Mouse (Mus musculus) midbrain, embryonic 12.5 days (tissue): ENCODE measurements around the gene Tti1. TPM values are rescaled to one million over a fixed set of nuclear protein-coding genes. Genes with fewer than 3 reads are reported as not detected.

Experiments used
- ATAC-seq: fragments of 200-750 bp; cut with Nextera tagmentation; 2 replicates; pipeline ENCODE4 v1.8.0; 2017; ENCODE audit warnings: low read depth, moderate TSS enrichment, moderate library complexity; ENCODE audit not compliant: low FRiP score
- H3K27ac ChIP-seq: fragments of 300-500 bp; sonication (generic); replicated peaks from 2 replicates; pipeline ENCODE4 v1.5.1; 2016; ENCODE audit warnings: mild to moderate bottlenecking
- H3K27me3 ChIP-seq: fragments of 300-500 bp; sonication (generic); 2 replicates; pipeline ENCODE4 v1.6.1; 2016; ENCODE audit warnings: mild to moderate bottlenecking
- H3K36me3 ChIP-seq: fragments of 300-500 bp; sonication (generic); 2 replicates; pipeline ENCODE4 v1.6.1; 2016
- H3K4me1 ChIP-seq: fragments of 300-500 bp; sonication (generic); 2 replicates; pipeline ENCODE4 v1.6.1; 2016
- H3K4me2 ChIP-seq: fragments of 300-500 bp; sonication (generic); replicated peaks from 2 replicates; pipeline ENCODE4 v1.6.1; 2016; ENCODE audit warnings: mild to moderate bottlenecking, moderate library complexity
- H3K4me3 ChIP-seq: fragments of 300-500 bp; sonication (generic); 2 replicates; pipeline ENCODE4 v1.5.1; 2016; ENCODE audit warnings: mild to moderate bottlenecking
- H3K9ac ChIP-seq: fragments of 300-500 bp; sonication (generic); replicated peaks from 2 replicates; pipeline ENCODE4 v1.6.1; 2016; ENCODE audit warnings: mild to moderate bottlenecking, moderate library complexity
- H3K9me3 ChIP-seq: fragments of 300-500 bp; sonication (generic); 2 replicates; pipeline ENCODE4 v1.6.1; 2016; ENCODE audit warnings: mild to moderate bottlenecking
- WGBS: fragments of 180-500 bp; shearing (Covaris S2); methylation state at CpG from one replicate; pipeline ENCODE4 v1.1.7; 2016; 5-methylcytosine and 5-hydroxymethylcytosine counted together
- polyA plus RNA-seq: library from polyadenylated mRNA; unstranded; fragments of >200 nt; fragmentation: Nextera tagmentation; extraction: Ambion mirVana; gene quantifications from 2 replicates; pipeline ENCODE4 v1.2.1, GENCODE M21; 2016

Tti1 gene
- polyA plus RNA-seq, 1 experiment from 2014 or later = 29.3 TPM

DNA sequence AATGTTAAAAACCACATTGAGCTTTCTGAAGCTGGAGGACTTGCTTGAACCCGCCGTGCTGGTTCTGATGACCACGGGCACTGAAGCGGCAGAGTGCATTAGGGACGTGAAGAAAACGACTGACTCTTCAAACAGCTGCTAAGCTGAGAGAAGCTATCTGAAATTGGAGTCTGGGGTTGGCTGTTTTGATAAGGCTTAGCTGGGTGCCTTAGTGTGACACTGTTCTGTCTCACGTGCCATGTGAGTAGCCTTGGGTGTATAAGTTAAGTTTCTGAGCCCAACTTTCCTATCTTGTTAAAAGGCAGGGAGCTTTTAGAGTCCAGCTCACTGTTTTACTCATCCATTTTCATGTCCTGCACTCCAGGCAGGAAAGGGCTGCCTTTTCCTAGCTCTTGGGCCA lies 8.7 kb upstream of the Tti1 start:
- no peak overlapping the region for H3K4me3 ChIP-seq
- peaks cover 39% of the 10 kb centered on the region for H3K36me3 ChIP-seq
- H3K27ac ChIP-seq = no peak overlapping the region
- no peak for ATAC-seq
- H3K4me1 ChIP-seq = no peaks in the 10 kb centered on the region
- H3K4me2 ChIP-seq = no peak overlapping the region
- H3K9me3 ChIP-seq = no peaks in the 10 kb centered on the region
- no peaks in the 10 kb centered on the region for H3K27me3 ChIP-seq
- no peak overlapping the region for H3K9ac ChIP-seq
- 87% methylated on average over 7 of the region's 7 CpGs for WGBS

DNA sequence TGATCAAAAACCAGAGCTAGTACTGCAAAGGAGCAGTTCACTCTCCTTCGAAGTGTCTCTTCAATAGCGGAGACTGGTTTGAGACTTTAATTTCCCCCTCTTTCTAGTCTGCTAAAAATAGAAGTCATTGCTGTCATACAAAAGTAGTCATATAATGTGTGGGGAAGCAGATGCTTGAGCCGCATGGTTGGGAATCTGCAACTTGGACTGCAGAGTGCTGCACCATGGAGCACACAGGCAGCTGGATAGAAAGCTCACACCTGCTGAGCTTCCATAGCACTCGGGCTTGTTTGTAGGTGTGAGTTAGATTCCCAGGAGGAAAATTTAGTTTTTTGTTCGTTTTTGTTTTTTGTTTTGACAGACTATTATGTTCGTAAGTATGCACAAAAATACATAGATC lies 8.2 kb upstream of the Tti1 start:
- Histone ChIP-seq H3K27ac (no peak overlapping the region), H3K27me3 (no peaks in the 10 kb centered on the region), H3K4me3 (no peak overlapping the region), H3K9me3 (no peaks in the 10 kb centered on the region), H3K4me1 (peaks cover 4% of the 10 kb centered on the region), H3K4me2 (no peak overlapping the region), H3K36me3 (peaks cover 37% of the 10 kb centered on the region), H3K9ac (no peak overlapping the region)
- 93% methylated on average over 6 of the region's 6 CpGs for whole genome bisulfite sequencing
- no peak for ATAC-seq

DNA sequence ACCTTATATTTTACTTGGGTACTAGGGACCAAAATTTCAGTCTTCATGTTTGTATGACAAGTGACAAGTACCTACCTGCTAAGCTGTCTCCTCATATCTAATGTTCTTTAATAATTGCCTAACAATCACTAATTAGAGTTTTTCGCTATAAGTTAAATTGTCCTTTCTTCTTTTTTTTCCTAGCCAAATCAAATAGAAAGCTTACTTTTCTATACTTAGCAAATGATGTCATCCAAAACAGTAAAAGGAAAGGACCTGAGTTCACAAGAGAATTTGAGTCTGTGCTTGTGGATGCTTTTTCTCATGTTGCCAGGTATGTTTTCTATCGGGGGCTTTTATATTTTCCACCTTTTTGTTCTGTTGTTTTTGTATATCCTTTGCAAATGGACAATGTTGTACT lies 7.6 kb upstream of the Tti1 start:
- no peak overlapping the region for H3K4me3 ChIP-seq
- H3K27me3 ChIP-seq = no peaks in the 10 kb centered on the region
- peaks cover 10% of the 10 kb centered on the region for H3K4me1 ChIP-seq
- ATAC-seq = no peak
- no peak overlapping the region for H3K4me2 ChIP-seq
- H3K36me3 ChIP-seq = peaks cover 33% of the 10 kb centered on the region
- no peak overlapping the region for H3K9ac ChIP-seq
- WGBS = 97% methylated on average over 2 of the region's 2 CpGs
- no peak overlapping the region for H3K27ac ChIP-seq
- H3K9me3 ChIP-seq = no peaks in the 10 kb centered on the region

DNA sequence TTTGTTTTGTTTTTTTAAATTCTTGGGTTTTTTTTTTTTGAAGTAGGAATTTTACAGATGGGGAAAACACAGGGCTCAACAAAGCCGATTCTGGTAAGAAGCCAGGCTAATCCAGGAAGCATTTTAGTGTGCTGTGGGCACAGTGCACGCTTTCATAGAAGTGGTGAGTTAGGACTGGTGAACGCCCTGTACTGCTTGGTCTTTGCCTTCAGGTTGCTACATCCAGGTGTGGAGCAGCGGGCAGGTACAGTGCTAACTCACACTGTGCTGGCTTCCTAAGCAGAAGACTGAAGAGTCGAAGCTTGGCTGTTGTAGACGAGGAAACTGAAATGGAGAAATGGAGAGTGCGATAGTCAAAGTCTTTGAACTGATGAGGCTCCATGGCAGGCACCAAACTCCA lies 1.8 kb upstream of the Tti1 start:
- Histone ChIP-seq H3K9me3 (no peaks in the 10 kb centered on the region), H3K27me3 (no peaks in the 10 kb centered on the region), H3K9ac (peak overlapping the region; percentile 95), H3K36me3 (peaks cover 9% of the 10 kb centered on the region; the same call in 1 of the 2 replicates), H3K4me2 (peak overlapping the region; percentile 87), H3K4me1 (peaks cover 37% of the 10 kb centered on the region), H3K4me3 (peak overlapping the region; percentile 98), H3K27ac (no peak overlapping the region)
- WGBS = 87% methylated on average over 7 of the region's 7 CpGs
- ATAC-seq = no peak

DNA sequence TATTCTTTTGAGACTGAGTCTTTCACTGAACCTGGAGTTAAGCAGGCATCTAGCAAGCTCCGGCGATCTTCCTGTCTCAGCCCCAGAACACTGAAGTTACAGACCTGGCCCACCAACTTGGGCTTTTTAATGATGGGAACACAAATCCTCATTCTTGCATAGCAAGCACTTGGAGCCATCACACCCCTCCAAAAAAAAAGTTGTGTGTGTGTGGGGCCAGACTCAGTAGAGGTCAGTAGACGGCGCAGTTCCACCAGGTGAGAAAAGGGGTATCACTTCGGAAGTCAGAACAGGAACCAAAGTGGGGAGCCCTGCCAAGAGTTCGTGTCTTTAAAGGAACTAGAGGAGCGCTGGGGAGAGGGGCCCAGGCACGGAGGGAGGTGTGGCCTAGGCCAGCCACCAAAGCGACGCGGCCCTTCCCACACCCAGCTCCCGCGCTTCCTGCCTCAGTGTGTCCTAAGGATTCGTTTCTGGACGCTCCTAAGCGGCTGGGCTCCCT lies 329 bp downstream of the Tti1 start:
- peak overlapping the region; percentile 86 for H3K27ac ChIP-seq
- WGBS = 3% methylated on average over 16 of the region's 16 CpGs
- H3K4me2 ChIP-seq = peak overlapping the region; percentile 87
- H3K4me3 ChIP-seq = peak overlapping the region; percentile 98
- peaks cover 37% of the 10 kb centered on the region for H3K4me1 ChIP-seq
- no peaks in the 10 kb centered on the region for H3K9me3 ChIP-seq
- peak overlapping the region; percentile 95 for H3K9ac ChIP-seq
- ATAC-seq = no peak
- H3K27me3 ChIP-seq = no peaks in the 10 kb centered on the region
- 0 out of 2 replicates have a peak, but pooled peaks cover 3% of the 10 kb centered on the region for H3K36me3 ChIP-seq

- 90% methylated on average over 4 of the region's 4 CpGs for WGBS
These were observed 10.9 kb downstream of the Tti1 start for GRCm38 (mm10) chr2:158017330-158017729.

DNA sequence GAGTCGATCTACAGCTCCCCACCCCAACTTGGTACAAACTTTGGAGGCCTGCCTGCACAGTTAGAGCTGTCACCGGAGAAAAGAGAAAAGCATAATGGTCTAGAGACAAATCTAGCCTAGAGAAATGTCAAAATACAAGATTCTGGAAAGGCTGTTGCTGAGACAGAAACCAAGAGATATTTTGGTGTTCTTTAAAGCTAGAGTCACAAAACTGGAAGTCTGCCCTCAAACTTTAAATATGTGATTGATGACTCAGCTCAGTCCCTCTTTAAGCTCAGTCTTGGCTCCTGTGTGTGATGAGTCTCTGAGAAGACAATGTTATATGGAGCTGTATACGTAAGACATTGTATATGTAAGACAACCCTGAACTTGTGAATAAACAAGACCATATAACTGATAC lies 15.6 kb downstream of the Tti1 start:
- H3K27me3 ChIP-seq = no peaks in the 10 kb centered on the region
- no peak for ATAC-seq
- 90% methylated on average over 3 of the region's 3 CpGs for WGBS
- no peak overlapping the region for H3K4me2 ChIP-seq
- H3K9ac ChIP-seq = no peak overlapping the region
- no peak overlapping the region for H3K4me3 ChIP-seq
- H3K4me1 ChIP-seq = no peaks in the 10 kb centered on the region
- H3K27ac ChIP-seq = no peak overlapping the region
- H3K9me3 ChIP-seq = no peaks in the 10 kb centered on the region
- peaks cover 17% of the 10 kb centered on the region for H3K36me3 ChIP-seq

More at GRCm38 (mm10) chr2:158017330-158017729, 10.9 kb downstream of the Tti1 start:
- Histone ChIP-seq H3K9ac (no peak overlapping the region), H3K9me3 (no peaks in the 10 kb centered on the region), H3K27me3 (no peaks in the 10 kb centered on the region), H3K27ac (no peak overlapping the region), H3K4me3 (no peak overlapping the region), H3K4me1 (no peaks in the 10 kb centered on the region), H3K36me3 (no peaks in the 10 kb centered on the region), H3K4me2 (no peak overlapping the region)
- no peak for ATAC-seq

DNA sequence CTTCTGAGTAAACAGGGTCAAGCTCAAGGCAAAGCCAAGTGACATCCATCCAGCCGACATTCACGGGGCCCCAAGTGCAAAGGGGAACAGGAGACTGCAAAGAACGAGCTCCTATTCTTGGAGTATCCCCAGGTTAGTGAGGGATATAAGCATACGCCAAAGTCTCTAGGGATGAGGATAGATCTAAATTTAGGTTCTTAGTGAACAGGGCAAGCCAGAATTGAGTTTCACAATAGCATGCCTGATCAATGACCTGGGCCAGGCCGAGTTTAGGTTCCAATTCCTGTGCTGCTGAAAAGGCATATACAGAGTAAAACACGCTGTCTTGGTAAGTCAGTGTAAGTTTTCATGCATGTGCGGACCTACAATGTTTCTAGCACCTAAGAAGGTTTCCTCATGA lies 18.9 kb downstream of the Tti1 start:
- Histone ChIP-seq H3K27ac (no peak overlapping the region), H3K4me3 (no peak overlapping the region), H3K9ac (no peak overlapping the region), H3K27me3 (no peaks in the 10 kb centered on the region), H3K9me3 (no peaks in the 10 kb centered on the region), H3K4me1 (no peaks in the 10 kb centered on the region), H3K4me2 (no peak overlapping the region), H3K36me3 (peaks cover 43% of the 10 kb centered on the region)
- 94% methylated on average over 7 of the region's 7 CpGs for WGBS
- no peak for ATAC-seq

DNA sequence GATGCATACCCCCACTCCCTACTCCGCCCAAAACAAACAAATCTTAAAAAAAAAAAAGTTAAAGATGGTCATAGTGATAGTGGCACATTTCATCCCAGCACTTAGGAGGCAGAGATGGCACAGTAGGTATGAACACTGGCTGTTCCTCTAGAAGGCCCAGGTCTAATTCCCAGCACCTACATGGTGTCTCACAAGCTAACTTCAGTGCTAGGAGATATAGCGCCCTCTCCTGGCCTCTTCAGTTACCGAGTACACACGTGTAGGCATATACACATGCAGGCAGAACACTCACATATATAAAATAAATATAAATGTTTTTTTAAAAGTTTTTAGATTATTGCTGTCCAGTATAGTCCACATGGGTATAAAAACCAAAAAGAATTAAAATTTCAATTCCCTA lies 22.6 kb downstream of the Tti1 start:
- H3K4me2 ChIP-seq = no peak overlapping the region
- ATAC-seq = no peak
- H3K4me3 ChIP-seq = no peak overlapping the region
- no peaks in the 10 kb centered on the region for H3K9me3 ChIP-seq
- peaks cover 46% of the 10 kb centered on the region for H3K36me3 ChIP-seq
- no peak overlapping the region for H3K27ac ChIP-seq
- no peaks in the 10 kb centered on the region for H3K4me1 ChIP-seq
- H3K9ac ChIP-seq = no peak overlapping the region
- 96% methylated on average over 4 of the region's 4 CpGs for WGBS
- H3K27me3 ChIP-seq = no peaks in the 10 kb centered on the region

- Histone ChIP-seq H3K36me3 (peaks cover 46% of the 10 kb centered on the region), H3K27me3 (no peaks in the 10 kb centered on the region), H3K4me1 (no peaks in the 10 kb centered on the region), H3K9me3 (no peaks in the 10 kb centered on the region), H3K9ac (no peak overlapping the region), H3K4me3 (no peak overlapping the region), H3K4me2 (no peak overlapping the region), H3K27ac (no peak overlapping the region)
- ATAC-seq = no peak
- WGBS = 90% methylated on average over 6 of the region's 6 CpGs
These were observed 23.6 kb downstream of the Tti1 start for GRCm38 (mm10) chr2:158004620-158005019.

- H3K4me1 ChIP-seq = no peaks in the 10 kb centered on the region
- H3K9me3 ChIP-seq = no peaks in the 10 kb centered on the region
- WGBS = 86% methylated on average over 3 of the region's 3 CpGs
- H3K27me3 ChIP-seq = no peaks in the 10 kb centered on the region
- H3K36me3 ChIP-seq = peaks cover 34% of the 10 kb centered on the region
- H3K9ac ChIP-seq = no peak overlapping the region
- no peak overlapping the region for H3K4me2 ChIP-seq
- ATAC-seq = no peak
- H3K27ac ChIP-seq = no peak overlapping the region
- H3K4me3 ChIP-seq = no peak overlapping the region
These were observed 29.4 kb downstream of the Tti1 start for GRCm38 (mm10) chr2:157998817-157999216.

GRCm38 (mm10) chr2:157992501-157992900 lies 35.7 kb downstream of the Tti1 start:
- Histone ChIP-seq H3K9ac (no peak overlapping the region), H3K9me3 (no peaks in the 10 kb centered on the region), H3K36me3 (peaks cover 48% of the 10 kb centered on the region), H3K4me1 (no peaks in the 10 kb centered on the region), H3K27me3 (no peaks in the 10 kb centered on the region), H3K27ac (no peak overlapping the region), H3K4me3 (no peak overlapping the region), H3K4me2 (no peak overlapping the region)
- WGBS = 95% methylated on average over 4 of the region's 4 CpGs
- no peak for ATAC-seq

- Histone ChIP-seq H3K9ac (no peak overlapping the region), H3K27me3 (no peaks in the 10 kb centered on the region), H3K9me3 (no peaks in the 10 kb centered on the region), H3K27ac (no peak overlapping the region), H3K36me3 (peaks cover 37% of the 10 kb centered on the region), H3K4me2 (no peak overlapping the region), H3K4me1 (no peaks in the 10 kb centered on the region), H3K4me3 (no peak overlapping the region)
- 82% methylated on average over 6 of the region's 6 CpGs for WGBS
- no peak for ATAC-seq
These were observed 37.2 kb downstream of the Tti1 start for GRCm38 (mm10) chr2:157991026-157991425.
